Mouse (Mus musculus) WW6 (cell line): ENCODE results near the gene Lats1.
"Not testable (repeated sequence)": the region's sequence is repeated elsewhere in the genome, so short reads cannot be mapped to it uniquely, and the experiment has no call there.

ENCODE experiments used
- DNase-seq: peaks from one replicate; pipeline ENCODE4 v3.0.0-alpha.2; 2013; ENCODE audit warnings: low read depth, low spot score

Lats1 gene

GRCm38 (mm10) chr10:7726501-7726812 is 45.4 kb downstream of the Lats1 start:
- no peak for DNase-seq

DNA sequence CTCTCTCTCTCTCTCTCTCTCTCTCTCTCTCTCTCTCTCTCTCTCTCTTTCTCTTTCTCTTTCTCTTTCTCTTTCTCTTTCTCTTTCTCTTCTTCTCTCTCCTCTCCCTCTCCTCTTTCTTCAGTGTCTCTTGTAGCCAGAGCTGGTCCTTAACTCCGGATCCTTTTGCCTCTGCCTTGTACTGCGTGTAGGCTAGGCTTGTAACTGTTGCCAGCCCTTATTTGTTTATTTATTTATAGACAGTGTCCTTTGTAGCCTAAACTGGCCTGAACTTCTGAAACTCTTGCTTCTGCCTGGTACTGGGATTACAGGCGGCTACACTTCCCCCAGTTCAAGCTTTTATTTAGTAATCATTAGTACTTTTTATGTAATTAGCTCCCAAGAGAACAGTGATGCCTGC is 46.0 kb downstream of the Lats1 start:
- DNase-seq, result no peak

- no peak for DNase-seq
These were observed 50.6 kb downstream of the Lats1 start for GRCm38 (mm10) chr10:7731582-7731981.

DNA sequence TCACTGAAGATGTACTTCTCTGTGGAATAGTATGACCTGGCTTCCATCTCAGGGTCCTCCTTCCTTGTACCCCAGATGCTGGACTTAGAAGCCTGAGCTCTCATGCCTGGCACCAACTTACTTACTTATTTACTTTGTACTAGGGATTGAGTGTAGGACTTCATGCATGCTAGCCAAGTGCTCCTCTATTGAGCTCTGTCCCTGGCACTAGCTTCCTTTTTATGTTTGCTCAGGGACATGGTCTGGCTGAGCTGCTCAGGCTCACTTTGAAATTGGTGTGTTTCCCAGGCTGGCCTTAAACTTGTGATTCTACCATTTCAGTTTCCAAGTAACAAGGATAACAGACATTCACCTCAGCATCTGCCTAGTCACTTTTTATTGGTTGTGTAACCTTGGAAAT is 56.1 kb downstream of the Lats1 start:
- no peak for DNase-seq

DNA sequence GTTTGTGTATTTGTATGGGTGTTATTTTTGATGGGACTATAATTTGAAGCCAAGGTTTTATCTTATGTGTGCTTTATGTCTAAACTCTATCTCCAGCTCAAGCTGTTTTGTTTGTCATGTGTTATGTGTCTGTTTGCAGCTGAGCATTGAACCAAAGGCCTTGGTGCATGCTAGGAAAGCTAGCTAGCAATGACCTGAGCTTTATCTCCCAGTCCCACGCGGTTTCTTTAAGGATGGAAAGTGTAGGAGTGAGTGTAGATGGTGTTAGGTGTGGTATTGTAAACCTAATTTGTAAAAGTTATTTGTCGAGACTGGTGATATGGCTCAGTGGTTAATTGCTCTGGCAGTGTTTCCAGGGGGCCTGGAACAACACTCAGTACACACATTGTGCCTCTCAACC is 56.9 kb downstream of the Lats1 start:
- no peak for DNase-seq

DNA sequence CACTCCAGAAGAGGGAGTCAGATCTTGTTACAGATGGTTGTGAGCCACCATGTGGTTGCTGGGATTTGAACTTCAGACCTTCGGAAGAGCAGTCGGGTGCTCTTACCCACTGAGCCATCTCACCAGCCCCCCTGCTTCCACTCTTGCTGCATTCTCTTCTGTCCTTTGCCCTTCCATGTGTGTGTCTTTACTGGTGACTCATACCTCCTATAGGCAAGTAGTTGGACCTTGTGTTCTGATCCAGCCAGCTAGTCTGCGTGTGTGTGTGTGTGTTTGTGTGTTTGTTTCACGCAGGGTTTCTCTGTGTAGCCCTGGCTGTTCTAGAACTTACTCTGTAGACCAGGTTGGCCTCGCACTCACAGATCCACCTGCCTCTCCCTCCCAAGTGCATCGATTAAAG is 64.5 kb downstream of the Lats1 start:
- DNase-seq, result not testable (repeated sequence)

GRCm38 (mm10) chr10:7748752-7749151 is 67.7 kb downstream of the Lats1 start:
- no peak for DNase-seq

DNA sequence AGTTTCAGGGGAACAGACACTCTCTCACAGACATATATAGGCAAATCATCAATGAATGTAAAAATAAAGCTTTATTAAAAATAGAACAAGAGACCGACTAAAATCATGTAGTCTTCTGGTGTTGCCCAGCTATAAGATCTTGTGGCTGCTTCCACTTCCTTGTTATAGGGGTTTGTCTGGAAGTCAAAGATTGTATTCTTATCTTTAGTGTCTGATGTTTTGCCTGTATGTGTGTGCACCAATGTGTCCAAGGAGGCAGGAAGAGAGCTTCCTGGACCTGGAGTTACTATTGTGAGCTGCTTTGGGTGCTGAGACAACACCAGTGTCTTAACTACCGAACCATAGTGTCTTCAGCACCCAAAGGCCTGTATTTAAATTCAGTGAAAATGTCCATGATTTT is 76.5 kb downstream of the Lats1 start:
- DNase-seq, result no peak
